Mouse (Mus musculus) lung, embryonic 16.5 days (tissue): ENCODE data around the gene Gm13285. TPM values are rescaled to one million over a fixed set of nuclear protein-coding genes. Genes with fewer than 3 reads are reported as not detected.
A peak's percentile ranks its signal among the peaks of the same experiment; 100 is the strongest.
"Not testable (repeated sequence)": the region's sequence is repeated elsewhere in the genome, so short reads cannot be mapped to it uniquely, and the experiment has no call there.

Source experiments
- ATAC-seq: fragments of 200-750 bp; cut with Nextera tagmentation; 2 replicates; pipeline ENCODE4 v1.8.0; 2017; ENCODE audit warnings: low read depth, mild to moderate bottlenecking, moderate library complexity
- H3K27ac ChIP-seq: fragments of 300-500 bp; sonication (generic); 2 replicates; pipeline ENCODE4 v1.5.1; 2014; ENCODE audit warnings: mild to moderate bottlenecking, control low read depth, low read length
- H3K27me3 ChIP-seq: fragments of 300-500 bp; sonication (generic); 2 replicates; pipeline ENCODE4 v1.6.1; 2014; ENCODE audit warnings: low read depth, low read length, mixed read lengths; ENCODE audit not compliant: control insufficient read depth, insufficient read depth
- H3K36me3 ChIP-seq: fragments of 300-500 bp; sonication (generic); 2 replicates; pipeline ENCODE4 v1.6.1; 2014; ENCODE audit warnings: low read length; ENCODE audit not compliant: control insufficient read depth, insufficient read depth
- H3K4me1 ChIP-seq: fragments of 300-500 bp; sonication (generic); replicated peaks from 2 replicates; pipeline ENCODE4 v1.6.1; 2014; ENCODE audit warnings: low read length, mixed read lengths; ENCODE audit not compliant: control insufficient read depth, insufficient read depth
- H3K4me2 ChIP-seq: fragments of 300-500 bp; sonication (generic); 2 replicates; pipeline ENCODE4 v1.6.1; 2014; ENCODE audit warnings: low read depth, low read length, control low read depth
- H3K4me3 ChIP-seq: fragments of 300-500 bp; sonication (generic); 2 replicates; pipeline ENCODE4 v1.5.1; 2014; ENCODE audit warnings: mild to moderate bottlenecking, low read length, control low read depth
- H3K9ac ChIP-seq: fragments of 300-500 bp; sonication (generic); 2 replicates; pipeline ENCODE4 v1.6.1; 2014; ENCODE audit warnings: low read length, control low read depth
- H3K9me3 ChIP-seq: fragments of 300-500 bp; sonication (generic); 2 replicates; pipeline ENCODE4 v1.6.1; 2016; ENCODE audit warnings: low read length; ENCODE audit not compliant: control insufficient read depth
- WGBS: fragments of 180-500 bp; shearing (Covaris S2); extraction: QIAGEN DNeasy Blood & Tissue Kit; methylation state at CpG from one replicate; pipeline ENCODE4 v1.1.7; 2014; 5-methylcytosine and 5-hydroxymethylcytosine counted together
- polyA plus RNA-seq: library from polyadenylated mRNA; unstranded; fragments of >200 nt; fragmentation: Nextera tagmentation; extraction: Ambion mirVana; gene quantifications from 2 replicates; pipeline ENCODE4 v1.2.1, GENCODE M21; 2015

Gene Gm13285
- polyA plus RNA-seq, result 1.5 and 1.8 TPM in 2 replicates

DNA sequence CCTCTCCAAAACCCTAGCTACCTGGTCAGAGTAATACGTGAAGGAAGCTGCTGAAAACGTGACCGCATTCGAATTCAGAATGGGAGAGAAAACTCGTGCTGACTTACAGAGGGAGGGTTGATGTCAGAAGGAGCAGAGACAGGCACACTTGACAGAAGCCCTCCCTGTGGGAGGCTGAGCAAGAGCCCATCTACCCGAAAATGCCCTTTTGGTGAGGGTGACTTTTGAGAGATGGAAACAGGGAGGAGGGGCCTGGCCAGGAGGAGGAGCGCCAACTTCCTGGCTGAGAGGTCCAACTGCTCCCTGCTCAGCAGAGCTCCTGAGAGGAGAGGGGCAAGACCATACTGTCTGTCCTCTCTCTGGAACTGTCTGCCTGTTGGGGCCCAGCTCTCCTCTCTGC, at the start of gene Gm13285:
Gene Gm13285, plus strand, starts transcription at position 301 of the 400 bp plus-strand sequence.
- H3K27me3 ChIP-seq, H3K4me1 ChIP-seq, H3K9me3 ChIP-seq, H3K36me3 ChIP-seq, H3K27ac ChIP-seq, H3K4me3 ChIP-seq, H3K9ac ChIP-seq, ATAC-seq, H3K4me2 ChIP-seq: not testable (repeated sequence)
- WGBS, result 6% methylated on average over 2 of the region's 7 CpGs

DNA sequence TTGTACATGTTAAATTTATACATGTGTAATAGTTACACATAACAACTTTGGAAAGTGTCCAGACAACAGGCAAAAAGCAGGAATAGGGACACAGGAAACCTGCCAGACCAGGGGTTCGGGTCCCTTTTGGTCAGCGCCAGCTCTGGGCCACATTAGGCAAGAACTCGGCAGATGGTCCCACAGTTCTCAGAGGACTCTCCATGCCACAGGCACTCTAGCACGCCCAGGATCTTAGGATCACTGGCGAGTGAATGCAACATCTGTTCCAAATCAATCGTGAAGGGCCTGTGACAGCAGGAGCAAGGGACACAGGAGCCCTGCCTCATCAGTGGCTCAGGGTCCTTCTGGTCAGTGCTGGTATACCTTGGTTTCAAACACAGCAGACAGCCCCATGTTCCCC, 49.5 kb upstream of the Gm13285 start:
- no peak for ATAC-seq
- H3K9ac ChIP-seq, result no peak overlapping the region
- H3K9me3 ChIP-seq, result no peaks in the 10 kb centered on the region
- WGBS, result 61% methylated on average over 6 of the region's 6 CpGs
- H3K27ac ChIP-seq, result no peak overlapping the region
- H3K27me3 ChIP-seq, result no peaks in the 10 kb centered on the region
- no peak overlapping the region for H3K4me2 ChIP-seq
- no peaks in the 10 kb centered on the region for H3K36me3 ChIP-seq
- H3K4me1 ChIP-seq, result no peaks in the 10 kb centered on the region
- H3K4me3 ChIP-seq, result no peak overlapping the region

DNA sequence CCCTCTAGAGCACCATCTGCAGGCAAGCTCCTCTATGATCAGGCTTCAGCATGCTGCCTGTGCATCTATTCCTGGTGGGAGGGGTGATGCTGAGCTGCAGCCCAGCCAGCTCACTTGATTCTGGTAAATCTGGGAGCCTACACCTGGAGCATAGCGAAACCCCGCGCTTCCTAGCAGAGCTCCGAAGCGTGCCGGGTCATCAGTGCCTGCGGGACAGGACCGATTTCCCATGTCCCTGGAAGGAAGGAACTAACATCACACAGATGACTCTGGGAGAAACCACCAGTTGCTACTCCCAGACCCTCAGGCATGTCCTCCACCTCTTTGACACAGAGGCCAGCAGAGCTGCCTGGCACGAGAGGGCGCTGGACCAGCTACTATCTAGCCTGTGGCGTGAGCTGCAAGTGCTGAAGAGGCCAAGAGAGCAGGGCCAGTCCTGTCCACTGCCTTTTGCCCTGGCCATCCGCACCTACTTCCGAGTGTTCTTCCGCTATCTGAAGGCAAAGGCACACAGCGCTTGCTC, 44.6 kb upstream of the Gm13285 start, which contains the start of gene Gm13271:
Gene Gm13271, plus strand, starts transcription at position 51 of the 523 bp plus-strand sequence.
- 77% methylated on average over 15 of the region's 15 CpGs for WGBS
- H3K4me3 ChIP-seq, H3K27ac ChIP-seq, H3K9me3 ChIP-seq, ATAC-seq, H3K27me3 ChIP-seq, H3K36me3 ChIP-seq, H3K4me2 ChIP-seq, H3K9ac ChIP-seq, H3K4me1 ChIP-seq: not testable (repeated sequence)

DNA sequence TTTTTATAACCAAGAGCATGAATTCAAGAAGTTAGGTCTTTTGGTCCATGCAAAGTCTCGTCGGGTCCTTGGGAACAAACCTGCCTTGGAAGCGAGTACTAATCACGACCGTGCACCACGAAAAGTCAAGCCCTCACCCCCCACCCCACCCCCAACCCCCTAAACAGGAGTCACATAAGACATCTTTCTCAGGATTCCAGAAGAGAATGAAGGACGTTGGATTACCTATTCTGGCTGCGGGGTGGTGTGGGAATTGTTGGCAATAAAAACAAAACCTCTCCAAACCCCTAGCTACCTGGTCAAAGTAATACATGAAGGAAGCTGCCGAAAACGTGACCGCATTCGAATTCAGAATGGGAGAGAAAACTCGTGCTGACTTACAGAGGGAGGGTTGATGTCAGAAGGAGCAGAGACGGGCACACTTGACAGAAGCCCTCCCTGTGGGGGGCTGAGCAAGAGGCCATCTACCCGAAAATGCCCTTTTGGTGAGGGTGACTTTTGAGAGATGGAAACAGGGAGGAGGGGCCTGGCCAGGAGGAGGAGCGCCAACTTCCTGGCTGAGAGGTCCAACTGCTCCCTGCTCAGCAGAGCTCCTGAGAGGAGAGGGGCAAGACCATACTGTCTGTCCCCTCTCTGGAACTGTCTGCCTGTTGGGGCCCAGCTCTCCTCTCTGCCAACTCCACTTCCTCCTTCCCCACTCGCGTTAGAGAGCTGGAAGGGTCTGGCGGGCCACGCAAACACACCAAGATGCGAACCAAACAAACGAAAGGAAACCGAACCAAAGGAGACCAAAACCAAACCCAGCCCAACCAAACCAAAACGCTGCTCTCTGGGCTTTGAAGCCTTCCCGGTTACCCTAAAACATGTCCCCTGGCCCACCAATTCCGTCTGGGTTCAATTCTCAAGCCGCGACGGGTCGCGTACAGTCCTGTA, 42.6 kb upstream of the Gm13285 start:
- H3K4me2 ChIP-seq, result peak overlapping the region; percentile 73
- not testable (repeated sequence) for H3K9me3 ChIP-seq, H3K27me3 ChIP-seq, ATAC-seq, H3K36me3 ChIP-seq, H3K4me1 ChIP-seq
- H3K4me3 ChIP-seq, result peak overlapping the region; percentile 60
- H3K9ac ChIP-seq, result peak overlapping the region; percentile 76
- 9% methylated on average over 28 of the region's 31 CpGs for WGBS
- peak overlapping the region; percentile 97 for H3K27ac ChIP-seq

DNA sequence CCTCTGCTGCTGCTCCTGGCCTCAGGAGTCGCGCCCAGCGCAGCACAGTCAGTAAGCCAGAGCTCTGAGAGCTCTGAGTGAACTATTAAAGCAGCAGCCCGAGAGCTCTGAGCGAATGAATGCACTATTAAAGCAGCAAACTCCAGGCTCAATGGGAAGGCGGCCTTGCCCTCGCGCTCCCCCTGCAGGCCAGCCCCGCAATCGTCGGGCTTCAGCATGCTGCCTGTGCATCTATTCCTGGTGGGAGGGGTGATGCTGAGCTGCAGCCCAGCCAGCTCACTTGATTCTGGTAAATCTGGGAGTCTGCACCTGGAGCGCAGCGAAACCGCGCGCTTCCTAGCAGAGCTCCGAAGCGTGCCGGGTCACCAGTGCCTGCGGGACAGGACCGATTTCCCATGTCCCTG, 41.8 kb upstream of the Gm13285 start:
- not testable (repeated sequence) for H3K4me1 ChIP-seq

DNA sequence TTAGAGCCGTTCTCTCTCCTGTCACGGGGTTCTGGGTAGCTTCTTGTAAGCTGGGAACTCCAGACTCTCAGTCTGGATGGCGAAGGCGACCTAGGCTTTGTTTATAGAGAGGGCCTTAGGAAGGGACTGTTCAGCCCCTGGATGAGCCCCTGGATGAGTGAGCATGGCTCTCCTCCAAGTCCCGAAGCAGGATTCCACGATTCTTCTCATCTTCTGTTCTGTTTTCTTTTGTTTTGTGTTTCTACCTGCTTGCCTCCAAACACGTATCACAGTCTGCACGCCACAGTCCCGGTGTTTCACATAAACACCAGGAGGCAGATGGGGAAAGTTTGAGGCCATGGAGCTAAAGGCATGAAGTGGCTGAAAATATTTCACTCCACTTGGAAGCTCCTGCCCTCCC, 40.7 kb upstream of the Gm13285 start:
- H3K9me3 ChIP-seq, H3K4me1 ChIP-seq, ATAC-seq, H3K4me3 ChIP-seq, H3K9ac ChIP-seq, H3K27me3 ChIP-seq, H3K4me2 ChIP-seq, H3K27ac ChIP-seq, H3K36me3 ChIP-seq: not testable (repeated sequence)
- WGBS, result 84% methylated on average over 7 of the region's 9 CpGs

More for the DNA sequence above, 41.8 kb upstream of the Gm13285 start:
- ATAC-seq, result peak; percentile 100
- not testable (repeated sequence) for H3K27me3 ChIP-seq, H3K36me3 ChIP-seq, H3K9me3 ChIP-seq
- H3K4me3 ChIP-seq, result peak overlapping the region; percentile 60
- WGBS, result under 1% methylated on average over 11 of the region's 21 CpGs
- peak overlapping the region; percentile 73 for H3K4me2 ChIP-seq
- H3K27ac ChIP-seq, result peak overlapping the region; percentile 97
- H3K9ac ChIP-seq, result peak overlapping the region; percentile 76

DNA sequence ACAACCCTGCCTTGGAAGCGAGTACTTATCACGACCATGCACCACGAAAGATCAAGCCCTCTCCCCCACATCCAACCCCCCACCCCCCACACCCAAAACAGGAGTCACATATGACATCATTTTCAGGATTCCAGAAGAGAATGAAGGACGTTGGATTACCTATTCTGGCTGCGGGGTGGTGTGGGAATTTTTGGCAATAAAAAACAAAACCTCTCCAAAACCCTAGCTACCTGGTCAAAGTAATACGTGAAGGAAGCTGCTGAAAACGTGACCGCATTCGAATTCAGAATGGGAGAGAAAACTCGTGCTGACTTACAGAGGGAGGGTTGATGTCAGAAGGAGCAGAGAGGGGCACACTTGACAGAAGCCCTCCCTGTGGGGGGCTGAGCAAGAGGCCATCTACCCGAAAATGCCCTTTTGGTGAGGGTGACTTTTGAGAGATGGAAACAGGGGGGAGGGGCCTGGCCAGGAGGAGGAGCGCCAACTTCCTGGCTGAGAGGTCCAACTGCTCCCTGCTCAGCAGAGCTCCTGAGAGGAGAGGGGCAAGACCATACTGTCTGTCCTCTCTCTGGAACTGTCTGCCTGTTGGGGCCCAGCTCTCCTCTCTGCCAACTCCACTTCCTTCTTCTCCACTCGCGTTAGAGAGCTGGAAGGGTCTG, 39.7 kb upstream of the Gm13285 start, which contains the start of gene Gm13283:
Gene Gm13283, plus strand, starts transcription at position 510 of the 659 bp plus-strand sequence.
- H3K27me3 ChIP-seq, H3K4me1 ChIP-seq, ATAC-seq, H3K27ac ChIP-seq, H3K9me3 ChIP-seq, H3K36me3 ChIP-seq: not testable (repeated sequence)
- Histone ChIP-seq H3K4me2 (peak within 1 kb of the TSS; percentile 40), H3K4me3 (peak within 1 kb of the TSS; percentile 29), H3K9ac (0 out of 2 replicates have a peak within 1 kb of the TSS, but pooled peaks have one; percentile 32)
- 20% methylated on average over 8 of the region's 14 CpGs for WGBS

DNA sequence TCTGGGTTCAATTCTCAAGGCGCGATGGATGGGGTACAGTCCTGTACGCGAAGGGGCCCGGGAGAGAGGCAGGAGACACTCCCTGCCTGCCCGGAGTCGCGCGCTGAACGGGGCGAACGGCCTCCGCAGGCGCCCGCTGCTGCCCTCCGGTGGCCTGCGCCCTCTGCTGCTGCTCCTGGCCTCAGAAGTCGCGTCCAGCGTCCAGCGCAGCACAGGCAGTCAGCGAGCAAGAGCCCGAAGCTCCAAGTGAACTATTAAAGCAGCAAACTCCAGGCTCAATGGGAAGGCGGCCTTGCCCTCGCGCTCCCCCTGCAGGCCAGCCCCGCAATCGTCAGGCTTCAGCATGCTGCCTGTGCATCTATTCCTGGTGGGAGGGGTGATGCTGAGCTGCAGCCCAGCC, 39.0 kb upstream of the Gm13285 start:
- H3K27ac ChIP-seq, result not testable (repeated sequence)

DNA sequence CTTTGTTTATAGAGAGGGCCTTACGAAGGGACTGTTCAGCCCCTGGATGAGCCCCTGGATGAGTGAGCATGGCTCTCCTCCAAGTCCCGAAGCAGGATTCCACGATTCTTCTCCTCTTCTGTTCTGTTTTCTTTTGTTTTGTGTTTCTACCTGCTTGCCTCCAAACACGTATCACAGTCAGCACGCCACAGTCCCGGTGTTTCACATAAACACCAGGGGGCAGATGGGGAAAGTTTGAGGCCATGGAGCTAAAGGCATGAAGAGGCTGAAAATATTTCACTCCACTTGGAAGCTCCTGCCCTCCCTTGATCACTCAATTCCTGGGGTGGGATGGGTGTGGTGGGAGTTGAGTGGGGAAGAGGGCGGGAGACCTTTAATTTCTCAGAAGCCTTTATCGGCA, 37.7 kb upstream of the Gm13285 start:
- H3K4me1 ChIP-seq, H3K27me3 ChIP-seq, H3K4me2 ChIP-seq, H3K9ac ChIP-seq, H3K9me3 ChIP-seq, H3K4me3 ChIP-seq, ATAC-seq, H3K36me3 ChIP-seq, H3K27ac ChIP-seq: not testable (repeated sequence)
- WGBS, result 67% methylated on average over 6 of the region's 8 CpGs

More for the DNA sequence above, 39.0 kb upstream of the Gm13285 start:
- peak overlapping the region; percentile 29 for H3K4me3 ChIP-seq
- not testable (repeated sequence) for H3K27me3 ChIP-seq, H3K36me3 ChIP-seq, H3K4me1 ChIP-seq, H3K9me3 ChIP-seq, ATAC-seq
- under 1% methylated on average over 20 of the region's 28 CpGs for WGBS
- peak overlapping the region; percentile 40 for H3K4me2 ChIP-seq
- H3K9ac ChIP-seq, result 0 out of 2 replicates have a peak overlapping the region, but pooled peaks have one; percentile 32
